Mouse (Mus musculus) hindbrain, embryonic 13.5 days (tissue): ENCODE measurements around the gene Bcdin3d. TPM values are rescaled to one million over a fixed set of nuclear protein-coding genes. Genes with fewer than 3 reads are reported as not detected.

Experiments used
- ATAC-seq: fragments of 200-750 bp; cut with Nextera tagmentation; 2 replicates; pipeline ENCODE4 v1.8.0; 2017; ENCODE audit warnings: moderate TSS enrichment; ENCODE audit not compliant: low FRiP score
- H3K27ac ChIP-seq: fragments of 300-500 bp; sonication (generic); 2 replicates; pipeline ENCODE4 v1.5.1; 2015; ENCODE audit warnings: inconsistent platforms, mild to moderate bottlenecking, moderate library complexity
- H3K27me3 ChIP-seq: fragments of 300-500 bp; sonication (generic); 2 replicates; pipeline ENCODE4 v1.6.1; 2015; ENCODE audit warnings: mild to moderate bottlenecking, inconsistent platforms
- H3K36me3 ChIP-seq: fragments of 300-500 bp; sonication (generic); 2 replicates; pipeline ENCODE4 v1.6.1; 2015; ENCODE audit warnings: mild to moderate bottlenecking, inconsistent platforms
- H3K4me1 ChIP-seq: fragments of 300-500 bp; sonication (generic); replicated peaks from 2 replicates; pipeline ENCODE4 v1.6.1; 2015; ENCODE audit warnings: inconsistent platforms
- H3K4me2 ChIP-seq: fragments of 300-500 bp; sonication (generic); 2 replicates; pipeline ENCODE4 v1.6.1; 2015; ENCODE audit warnings: inconsistent platforms, mild to moderate bottlenecking, moderate library complexity
- H3K4me3 ChIP-seq: fragments of 300-500 bp; sonication (generic); 2 replicates; pipeline ENCODE4 v1.5.1; 2015; ENCODE audit warnings: mild to moderate bottlenecking, inconsistent platforms
- H3K9ac ChIP-seq: fragments of 300-500 bp; sonication (generic); 2 replicates; pipeline ENCODE4 v1.6.1; 2015; ENCODE audit warnings: mild to moderate bottlenecking, inconsistent platforms
- H3K9me3 ChIP-seq: fragments of 300-500 bp; sonication (generic); 2 replicates; pipeline ENCODE4 v1.6.1; 2016; ENCODE audit warnings: inconsistent platforms
- WGBS: fragments of 180-500 bp; shearing (Covaris S2); methylation state at CpG from one replicate; pipeline ENCODE4 v1.1.7; 2015; 5-methylcytosine and 5-hydroxymethylcytosine counted together
- polyA plus RNA-seq: library from polyadenylated mRNA; unstranded; fragments of >200 nt; fragmentation: Nextera tagmentation; extraction: Ambion mirVana; gene quantifications from 2 replicates; pipeline ENCODE4 v1.2.1, GENCODE M21; 2015

The Bcdin3d gene
- polyA plus RNA-seq, 1 experiment from 2014 or later, result 22.6 TPM

- peak overlapping the region; percentile 24; the same call in 1 of the 2 replicates for H3K9ac ChIP-seq
- H3K9me3 ChIP-seq, result no peaks in the 10 kb centered on the region
- 0 out of 2 replicates have a peak overlapping the region, but pooled peaks have one; percentile 15 for H3K4me2 ChIP-seq
- peak overlapping the region; percentile 85 for H3K27ac ChIP-seq
- ATAC-seq, result no peak
- 0 out of 2 replicates have a peak, but pooled peaks cover 4% of the 10 kb centered on the region for H3K27me3 ChIP-seq
- peaks cover 37% of the 10 kb centered on the region for H3K4me1 ChIP-seq
- H3K36me3 ChIP-seq, result no peaks in the 10 kb centered on the region
- WGBS, result 50% methylated on average over 20 of the region's 20 CpGs
- H3K4me3 ChIP-seq, result no peak overlapping the region
Observed at GRCm38 (mm10) chr15:99501292-99502260, 27.0 kb upstream of the Bcdin3d start.

DNA sequence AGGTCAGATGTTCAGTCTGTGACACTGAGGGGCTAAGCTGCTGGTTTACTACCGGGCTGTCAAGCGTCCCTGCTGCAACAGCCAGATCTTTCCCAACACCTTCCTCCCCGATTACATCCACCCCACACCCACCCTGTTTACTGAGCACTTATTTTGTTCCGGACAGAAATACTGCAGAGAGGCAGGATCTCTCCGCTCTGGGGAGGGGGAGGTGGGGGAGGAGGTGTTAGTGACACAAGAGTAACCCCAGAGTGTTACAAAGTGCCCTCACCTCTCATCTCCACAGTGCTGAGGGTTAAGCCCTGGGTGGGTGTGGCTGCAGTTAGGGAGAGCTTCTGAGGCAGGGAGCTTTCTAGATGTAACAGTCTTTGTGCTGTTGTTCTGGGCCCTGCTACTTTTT, 25.8 kb upstream of the Bcdin3d start:
- no peak overlapping the region for H3K4me2 ChIP-seq
- WGBS, result 60% methylated on average over 5 of the region's 5 CpGs
- H3K4me1 ChIP-seq, result peaks cover 37% of the 10 kb centered on the region
- H3K27ac ChIP-seq, result 0 out of 2 replicates have a peak overlapping the region, but pooled peaks have one; percentile 85
- ATAC-seq, result no peak
- no peaks in the 10 kb centered on the region for H3K36me3 ChIP-seq
- H3K27me3 ChIP-seq, result peaks cover 8% of the 10 kb centered on the region; the same call in 1 of the 2 replicates
- H3K9ac ChIP-seq, result no peak overlapping the region
- no peak overlapping the region for H3K4me3 ChIP-seq
- no peaks in the 10 kb centered on the region for H3K9me3 ChIP-seq

GRCm38 (mm10) chr15:99499726-99500125, 25.2 kb upstream of the Bcdin3d start:
- no peaks in the 10 kb centered on the region for H3K36me3 ChIP-seq
- no peak for ATAC-seq
- peaks cover 37% of the 10 kb centered on the region for H3K4me1 ChIP-seq
- no peaks in the 10 kb centered on the region for H3K9me3 ChIP-seq
- no peak overlapping the region for H3K27ac ChIP-seq
- H3K4me3 ChIP-seq, result no peak overlapping the region
- H3K9ac ChIP-seq, result no peak overlapping the region
- peaks cover 10% of the 10 kb centered on the region for H3K27me3 ChIP-seq
- WGBS, result 56% methylated on average over 6 of the region's 6 CpGs
- H3K4me2 ChIP-seq, result no peak overlapping the region

- Histone ChIP-seq H3K4me3 (no peak overlapping the region), H3K27ac (no peak overlapping the region), H3K9ac (no peak overlapping the region), H3K36me3 (no peaks in the 10 kb centered on the region), H3K4me1 (peaks cover 37% of the 10 kb centered on the region), H3K4me2 (no peak overlapping the region), H3K27me3 (peaks cover 12% of the 10 kb centered on the region), H3K9me3 (no peaks in the 10 kb centered on the region)
- no peak for ATAC-seq
- WGBS, result 75% methylated on average over 4 of the region's 4 CpGs
Observed at GRCm38 (mm10) chr15:99498781-99499180, 24.3 kb upstream of the Bcdin3d start.

DNA sequence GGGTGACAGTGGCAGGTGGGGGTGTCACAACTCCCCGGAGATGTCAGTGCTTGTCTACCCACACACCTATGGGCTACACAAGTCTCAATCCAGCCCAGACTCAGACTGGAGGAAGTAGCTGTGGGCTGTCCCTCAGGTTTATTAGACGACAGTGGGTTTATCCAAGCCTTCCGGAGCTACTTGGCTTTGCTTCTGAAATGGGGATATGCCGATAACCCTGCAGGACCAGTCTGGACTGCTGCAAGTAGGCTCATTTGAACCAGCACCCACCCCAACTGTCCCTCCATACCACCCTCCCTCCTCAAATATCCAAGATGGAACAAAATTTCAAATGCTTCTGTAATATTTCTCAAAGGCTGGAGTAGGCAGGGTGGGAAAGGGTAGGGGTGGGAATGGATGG, 23.8 kb upstream of the Bcdin3d start:
- ATAC-seq, result no peak

DNA sequence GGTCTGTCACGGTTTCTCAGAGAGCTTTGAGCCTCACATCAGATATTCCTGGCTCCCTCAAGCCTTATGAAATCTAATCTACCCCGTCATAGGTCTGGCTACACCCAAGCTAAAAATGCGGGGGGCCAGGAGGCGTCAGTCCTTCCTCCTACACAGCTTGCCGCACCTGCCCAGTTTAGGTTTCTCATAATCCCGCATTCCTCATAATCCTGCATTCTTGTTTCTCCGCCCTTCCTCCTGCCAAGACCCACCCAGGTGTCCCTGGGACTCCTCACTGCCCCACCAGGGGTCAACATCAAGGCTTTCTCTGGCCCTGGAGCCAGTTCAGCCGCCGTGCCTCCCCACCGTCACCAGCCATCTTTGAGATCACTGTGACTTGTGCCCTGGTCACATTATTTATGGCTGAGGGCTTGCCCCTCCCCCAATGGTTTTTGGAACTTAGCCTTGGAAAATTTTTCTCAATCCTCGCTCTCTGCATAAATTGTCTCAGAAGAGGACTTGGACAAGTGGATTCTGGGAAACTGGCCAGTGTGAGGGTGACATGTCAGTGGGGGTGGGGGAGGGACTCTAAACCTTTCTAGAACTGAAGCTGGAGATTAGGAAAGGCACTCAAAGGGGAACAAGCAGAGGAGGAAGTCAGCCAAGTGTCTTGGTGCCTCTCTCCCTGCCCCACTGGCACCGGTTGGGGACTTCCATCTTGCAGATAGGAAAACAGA, 23.2 kb upstream of the Bcdin3d start:
- 58% methylated on average over 12 of the region's 12 CpGs for WGBS
- Histone ChIP-seq H3K4me2 (no peak overlapping the region), H3K4me3 (no peak overlapping the region), H3K9me3 (no peaks in the 10 kb centered on the region), H3K4me1 (peaks cover 35% of the 10 kb centered on the region), H3K9ac (no peak overlapping the region), H3K27ac (no peak overlapping the region; the same call in 1 of the 2 replicates), H3K27me3 (peaks cover 14% of the 10 kb centered on the region), H3K36me3 (no peaks in the 10 kb centered on the region)
- 0 out of 2 replicates have a peak, but pooled peaks have one; percentile 16 for ATAC-seq

More for the DNA sequence above, 23.8 kb upstream of the Bcdin3d start:
- no peak overlapping the region for H3K4me2 ChIP-seq
- H3K27ac ChIP-seq, result no peak overlapping the region
- H3K36me3 ChIP-seq, result no peaks in the 10 kb centered on the region
- 89% methylated on average over 4 of the region's 4 CpGs for WGBS
- no peak overlapping the region for H3K9ac ChIP-seq
- H3K4me1 ChIP-seq, result peaks cover 37% of the 10 kb centered on the region
- H3K27me3 ChIP-seq, result peaks cover 12% of the 10 kb centered on the region
- no peak overlapping the region for H3K4me3 ChIP-seq
- no peaks in the 10 kb centered on the region for H3K9me3 ChIP-seq

DNA sequence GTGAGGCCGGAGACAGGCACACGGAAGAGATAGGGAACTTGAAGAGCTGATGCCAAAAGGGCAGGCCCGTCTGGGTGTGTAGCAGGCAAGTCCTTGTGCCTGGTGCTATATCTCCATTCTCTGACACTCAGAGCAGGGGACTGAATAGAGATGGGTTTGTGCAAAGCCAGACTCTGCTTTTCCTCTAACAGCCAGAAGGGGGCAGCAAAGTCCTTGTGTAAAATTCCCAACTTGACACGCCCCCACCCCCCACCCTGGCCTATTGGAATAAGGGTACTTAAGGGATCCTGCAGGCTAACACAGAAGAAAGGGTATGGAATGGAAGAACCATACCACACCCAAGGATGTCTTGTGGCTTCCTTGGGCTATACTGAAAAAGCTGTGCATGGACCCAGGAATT, 22.5 kb upstream of the Bcdin3d start:
- Histone ChIP-seq H3K27ac (no peak overlapping the region), H3K4me2 (no peak overlapping the region), H3K9me3 (no peaks in the 10 kb centered on the region), H3K4me1 (peaks cover 29% of the 10 kb centered on the region), H3K9ac (no peak overlapping the region), H3K27me3 (peaks cover 14% of the 10 kb centered on the region), H3K36me3 (no peaks in the 10 kb centered on the region), H3K4me3 (no peak overlapping the region)
- peak; percentile 74 for ATAC-seq
- WGBS, result 12% methylated on average over 4 of the region's 4 CpGs

DNA sequence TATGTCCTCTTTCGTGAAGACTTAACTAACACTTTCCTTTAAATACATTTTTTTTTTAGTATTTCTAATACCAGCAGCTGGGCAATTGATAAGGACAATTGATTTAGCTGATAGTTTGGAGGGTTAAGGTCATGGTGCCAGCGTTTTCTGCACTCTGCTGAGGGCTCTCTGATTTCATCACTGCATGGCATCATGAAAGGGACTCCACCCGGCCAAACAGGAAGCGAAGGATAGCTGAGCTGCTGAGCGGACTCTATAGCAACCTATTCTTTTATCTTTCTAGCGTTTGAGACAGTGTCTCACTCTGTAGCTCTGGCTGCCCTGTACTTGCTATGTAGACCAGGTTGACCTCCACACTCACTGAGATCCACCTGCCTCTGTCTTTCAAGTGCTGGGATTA, 10.2 kb upstream of the Bcdin3d start:
- H3K4me1 ChIP-seq, result no peaks in the 10 kb centered on the region
- no peak overlapping the region for H3K4me2 ChIP-seq
- H3K9me3 ChIP-seq, result no peaks in the 10 kb centered on the region
- no peaks in the 10 kb centered on the region for H3K36me3 ChIP-seq
- no peak overlapping the region for H3K4me3 ChIP-seq
- H3K9ac ChIP-seq, result no peak overlapping the region
- no peaks in the 10 kb centered on the region for H3K27me3 ChIP-seq
- H3K27ac ChIP-seq, result no peak overlapping the region
- 69% methylated on average over 6 of the region's 6 CpGs for WGBS
- ATAC-seq, result no peak

DNA sequence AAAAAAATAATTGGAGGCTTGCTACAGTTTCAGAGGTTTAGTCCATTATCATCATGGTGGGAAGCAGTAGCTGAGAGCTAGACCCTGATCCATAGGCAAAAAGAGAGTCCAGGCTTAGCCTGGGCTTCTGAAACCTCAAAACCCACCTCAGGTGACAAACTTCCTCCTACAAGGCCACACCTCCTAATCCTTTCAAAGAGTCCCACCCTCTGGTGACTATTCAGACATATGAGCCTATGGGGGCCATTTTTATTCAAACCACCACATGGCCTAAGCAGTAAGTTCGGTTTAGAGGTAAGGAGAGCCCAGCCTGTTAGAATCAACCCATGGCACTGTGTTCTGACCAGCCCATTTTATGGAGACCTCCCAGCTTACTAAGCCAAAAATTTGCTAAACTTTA, 1.3 kb upstream of the Bcdin3d start:
- peaks cover 21% of the 10 kb centered on the region for H3K4me1 ChIP-seq
- H3K27me3 ChIP-seq, result peaks cover 3% of the 10 kb centered on the region; the same call in 1 of the 2 replicates
- no peak overlapping the region for H3K4me3 ChIP-seq
- H3K9me3 ChIP-seq, result no peaks in the 10 kb centered on the region
- no peak overlapping the region for H3K9ac ChIP-seq
- no peak overlapping the region for H3K4me2 ChIP-seq
- H3K36me3 ChIP-seq, result peaks cover 1% of the 10 kb centered on the region; the same call in 1 of the 2 replicates
- 75% methylated on average over 1 of the region's 1 CpGs for WGBS
- ATAC-seq, result no peak
- H3K27ac ChIP-seq, result no peak overlapping the region

DNA sequence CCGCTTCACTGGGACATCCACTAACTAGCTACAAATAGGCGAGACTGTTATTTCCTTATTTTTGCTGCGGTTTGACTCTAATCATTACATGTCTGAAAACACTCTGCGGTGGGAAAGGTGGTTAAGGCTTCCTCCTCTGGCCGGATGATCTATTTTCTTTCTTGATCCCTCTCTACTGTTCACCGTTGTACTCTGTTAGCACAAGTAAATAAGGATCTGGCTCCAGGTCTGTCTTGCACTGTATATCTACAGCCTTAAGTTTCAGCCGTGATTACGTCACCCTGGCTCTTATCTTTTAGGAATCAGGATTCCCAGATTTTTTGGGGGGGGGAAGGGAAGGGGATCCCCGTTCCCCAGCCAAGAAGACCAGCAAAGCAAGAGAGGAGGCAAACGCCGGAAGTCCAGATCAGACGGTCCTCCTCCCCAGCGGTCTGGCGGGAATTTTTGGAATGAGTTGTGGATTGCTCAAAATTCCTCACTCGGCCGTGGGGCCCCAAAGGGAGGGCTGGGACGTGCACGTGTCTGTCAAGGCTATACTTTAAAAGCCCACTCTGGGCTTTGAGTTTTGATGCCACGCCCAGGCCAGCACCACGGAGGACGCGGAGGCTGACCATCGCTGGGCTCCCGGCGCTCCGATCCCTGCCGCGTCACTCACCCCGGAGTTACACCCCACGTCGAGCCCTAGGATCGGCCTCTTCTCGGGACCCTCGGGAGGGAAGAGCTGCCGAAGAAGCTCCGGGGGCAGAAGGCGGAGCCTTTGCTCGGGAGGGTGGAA, 542 bp downstream of the Bcdin3d start:
- Histone ChIP-seq H3K9me3 (no peaks in the 10 kb centered on the region), H3K27me3 (peaks cover 3% of the 10 kb centered on the region; the same call in 1 of the 2 replicates), H3K27ac (peak overlapping the region; percentile 92), H3K4me3 (peak overlapping the region; percentile 74), H3K4me2 (peak overlapping the region; percentile 69), H3K9ac (peak overlapping the region; percentile 87), H3K4me1 (peaks cover 29% of the 10 kb centered on the region), H3K36me3 (peaks cover 16% of the 10 kb centered on the region)
- 6% methylated on average over 38 of the region's 38 CpGs for WGBS
- peak; percentile 75 for ATAC-seq

DNA sequence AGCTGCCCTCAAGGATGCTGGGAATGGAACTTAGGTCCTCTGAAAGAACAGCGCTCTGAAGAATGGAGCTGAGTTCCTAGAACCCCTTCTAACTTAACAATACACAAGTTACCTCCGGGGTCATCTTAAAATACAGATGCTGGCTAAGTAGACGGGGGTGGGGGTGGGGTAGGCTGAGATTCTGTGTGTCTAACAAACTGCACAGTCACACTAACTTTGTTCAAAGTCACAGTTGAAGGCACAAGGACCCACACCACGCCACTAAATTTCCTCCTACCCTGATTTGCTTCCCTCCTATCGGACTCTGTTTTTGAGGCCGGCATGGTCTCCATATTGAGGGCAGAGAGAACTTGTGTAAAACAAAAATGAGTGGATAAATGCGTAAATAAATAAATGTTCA, 1.6 kb downstream of the Bcdin3d start:
- H3K4me1 ChIP-seq, result peaks cover 29% of the 10 kb centered on the region
- peaks cover 3% of the 10 kb centered on the region; the same call in 1 of the 2 replicates for H3K27me3 ChIP-seq
- H3K4me2 ChIP-seq, result no peak overlapping the region; the same call in 1 of the 2 replicates
- H3K36me3 ChIP-seq, result peaks cover 18% of the 10 kb centered on the region
- H3K4me3 ChIP-seq, result no peak overlapping the region
- ATAC-seq, result no peak
- no peak overlapping the region for H3K27ac ChIP-seq
- no peaks in the 10 kb centered on the region for H3K9me3 ChIP-seq
- 90% methylated on average over 7 of the region's 7 CpGs for WGBS
- H3K9ac ChIP-seq, result no peak overlapping the region
